Mouse (Mus musculus) spleen, adult 2 months (tissue): ENCODE results near the gene Msrb3.

Source experiments
- CTCF ChIP-seq: fragments of 200-500 bp; IDR thresholded peaks from 2 replicates; pipeline ENCODE4 v1.5.1; 2011; ENCODE audit warnings: mild to moderate bottlenecking, inconsistent platforms; ENCODE audit not compliant: insufficient read depth, insufficient read length, insufficient replicate concordance; ENCODE audit errors: extremely low read depth
- POLR2A ChIP-seq: fragments of 200-500 bp; IDR thresholded peaks from 2 replicates; pipeline ENCODE4 v1.6.1; 2011; ENCODE audit warnings: low read depth, low read length, inconsistent platforms

DNA sequence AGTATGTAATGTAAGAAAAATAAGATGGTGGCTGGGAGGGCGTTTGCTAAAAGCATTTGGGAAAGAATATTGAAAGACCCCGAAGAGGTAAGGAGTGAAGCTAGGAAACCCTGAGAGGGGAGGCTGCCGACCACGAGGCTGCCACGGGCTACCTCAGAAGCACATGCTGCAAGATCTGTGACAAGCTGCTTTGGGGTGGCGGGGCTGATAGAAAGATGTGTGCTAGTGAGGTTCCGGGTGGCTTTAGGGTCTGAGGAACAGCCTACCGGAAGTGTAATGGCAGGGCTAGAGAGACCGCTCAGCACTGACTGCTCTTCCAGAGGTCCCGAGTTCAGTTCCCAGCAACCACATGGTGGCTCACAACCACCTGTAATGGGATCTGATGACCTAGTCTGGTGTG lies 5.8 kb upstream of the Msrb3 start:
- TF ChIP-seq POLR2A = no peak
- no peak for TF ChIP-seq CTCF
